Mouse (Mus musculus): Measurements from ENCODE around the gene Pnmal2. TPM values are rescaled to one million over a fixed set of nuclear protein-coding genes. Genes with fewer than 3 reads are reported as not detected.

Pnmal2 gene
- 100 to 1,000 TPM; 348 to 373 TPM for total RNA-seq (2021)
- long read RNA-seq, experiment 1, full-length matches to known transcripts = 325 of 328 reads
- long read RNA-seq, experiment 1, partial matches to known transcripts = 0 of 328 reads
- long read RNA-seq, experiment 1, other reads (novel, unspliced or antisense) = 3 of 328 reads
- long read RNA-seq, experiment 2, full-length matches to known transcripts = 412 of 415 reads
- long read RNA-seq, experiment 2, partial matches to known transcripts = 0 of 415 reads
- long read RNA-seq, experiment 2, other reads (novel, unspliced or antisense) = 3 of 415 reads

- Histone ChIP-seq H3K4me3 (peak within 1 kb of the TSS; percentile 87), H3K27ac (peak within 1 kb of the TSS; percentile 98)
- peak; percentile 90 to 92 for DNase-seq (ENCODE audit: low spot score in 2 of 2)
- TF ChIP-seq CTCF (conservative IDR thresholded peaks at IDR 0.05) = no peak
Observed at GRCm38 (mm10) chr7:16944061-16944807, at the start of gene Pnmal2. Gene Pnmal2, plus strand, starts transcription at chr7:16944682.

DNA sequence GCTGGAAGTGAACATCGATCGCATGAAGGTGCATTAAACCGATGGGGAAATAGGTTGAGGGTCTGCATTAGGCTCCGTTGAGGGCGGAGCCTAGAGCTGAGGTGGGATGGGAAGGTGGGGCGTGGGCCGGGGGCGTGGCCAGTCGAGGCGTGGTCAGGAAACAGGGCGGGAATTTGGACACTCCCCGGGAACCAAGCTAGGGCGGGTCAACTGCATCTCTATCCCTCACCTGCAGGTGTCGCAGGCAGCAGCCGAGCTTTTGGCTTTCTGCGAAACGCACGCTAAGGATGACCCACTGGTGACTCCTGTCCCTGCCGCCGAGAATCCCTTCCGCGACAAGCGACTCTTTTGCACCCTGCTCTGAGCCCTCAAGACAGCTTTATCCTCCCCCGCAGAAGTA, 49.5 kb upstream of the Pnmal2 start:
- H3K27ac ChIP-seq = no peak overlapping the region
- peak overlapping the region; percentile 30; the same call in 1 of the 2 replicates for H3K4me3 ChIP-seq

DNA sequence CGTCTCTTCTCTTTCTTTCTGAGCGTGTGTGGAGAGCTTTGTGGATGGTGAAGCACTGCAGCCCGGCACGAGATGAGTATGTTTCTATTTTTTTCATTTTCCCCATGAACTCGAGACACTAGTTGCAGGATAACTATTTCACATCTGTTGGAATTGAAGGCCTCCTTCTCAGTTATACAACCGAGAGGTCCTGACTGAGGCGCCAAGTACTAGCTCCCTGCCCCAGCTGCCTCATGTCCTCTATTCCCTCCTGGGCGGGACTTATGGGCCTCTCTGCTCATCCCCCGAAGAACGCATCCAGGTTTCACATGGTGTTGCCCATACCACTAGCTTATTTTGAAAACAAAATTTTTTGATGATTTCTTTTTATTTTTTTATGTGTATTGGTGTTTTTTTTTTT, 49.0 kb upstream of the Pnmal2 start:
- TF ChIP-seq CTCF (conservative IDR thresholded peaks at IDR 0.05) = no peak
- Histone ChIP-seq H3K27ac (no peak overlapping the region), H3K4me3 (no peak overlapping the region; the same call in 1 of the 2 replicates)
- DNase-seq (ENCODE audit: low spot score in 2 of 2) = no peak

More for the DNA sequence above, 49.5 kb upstream of the Pnmal2 start:
- peak; percentile 61 to 75 for DNase-seq (ENCODE audit: low spot score in 2 of 2)
- TF ChIP-seq CTCF (conservative IDR thresholded peaks at IDR 0.05) = peak; percentile 93

- TF ChIP-seq CTCF (conservative IDR thresholded peaks at IDR 0.05) = no peak
- no peak for DNase-seq (ENCODE audit: low spot score in 2 of 2)
- Histone ChIP-seq H3K4me3 (no peak overlapping the region), H3K27ac (no peak overlapping the region)
Observed at GRCm38 (mm10) chr7:16900526-16900925, 44.0 kb upstream of the Pnmal2 start.

DNA sequence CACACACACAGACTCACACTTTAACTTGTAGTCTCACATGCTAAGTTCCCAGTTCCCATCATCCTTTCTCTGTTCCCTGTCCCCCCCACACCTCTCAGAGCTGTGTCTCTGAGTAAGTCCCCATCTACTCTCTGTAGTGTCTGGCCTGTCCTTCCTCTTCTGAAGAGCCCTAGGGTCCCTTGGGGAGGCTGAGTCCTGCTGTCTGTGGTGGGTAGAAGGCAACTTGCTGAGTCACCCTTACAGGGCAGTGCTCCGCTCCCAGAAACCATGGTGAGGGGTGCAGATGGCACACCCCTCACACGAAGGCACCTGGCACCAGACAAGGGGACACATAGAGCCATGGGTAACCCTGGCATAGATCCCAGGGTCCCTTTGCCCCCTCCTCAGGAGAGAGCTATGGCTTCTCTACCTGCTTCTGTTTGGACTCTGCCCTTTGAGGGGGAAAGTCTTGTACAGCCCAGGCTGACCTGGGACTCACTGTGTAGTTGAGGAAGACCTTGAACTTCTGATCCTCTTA, 41.0 kb upstream of the Pnmal2 start:
- Histone ChIP-seq H3K4me3 (no peak overlapping the region), H3K27ac (no peak overlapping the region)
- no peak for DNase-seq (ENCODE audit: low spot score in 2 of 2)
- TF ChIP-seq CTCF (conservative IDR thresholded peaks at IDR 0.05) = no peak

DNA sequence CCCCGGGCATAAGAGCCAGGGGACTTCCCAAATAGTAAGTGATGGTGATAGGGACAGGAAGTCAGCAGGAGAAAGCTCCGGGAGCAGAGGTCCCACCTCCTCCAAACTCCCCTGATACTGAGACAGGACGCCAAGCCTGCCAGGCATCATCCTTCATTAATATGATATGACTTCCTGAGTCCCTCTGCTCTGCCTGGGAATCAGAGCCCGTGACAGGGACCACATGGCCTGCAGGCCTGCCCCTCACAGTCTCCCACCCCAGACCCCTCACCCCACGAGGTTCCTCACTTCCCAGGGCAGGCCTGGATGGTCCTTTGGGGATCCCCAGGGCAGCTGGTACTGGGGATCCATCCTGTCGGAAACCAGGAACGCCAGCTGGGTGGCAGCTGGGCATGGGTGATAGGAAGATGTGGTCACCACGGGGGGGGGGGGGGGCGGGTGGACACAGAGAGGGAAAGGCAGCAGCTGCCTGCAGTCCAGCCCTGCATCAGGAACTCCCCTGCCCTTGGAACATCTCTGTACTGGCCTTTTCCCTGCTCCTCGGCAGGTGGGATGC, 40.3 kb upstream of the Pnmal2 start:
- no peak for DNase-seq (ENCODE audit: low spot score in 2 of 2)
- H3K27ac ChIP-seq = no peak overlapping the region
- TF ChIP-seq CTCF (conservative IDR thresholded peaks at IDR 0.05) = no peak
- no peak overlapping the region for H3K4me3 ChIP-seq

GRCm38 (mm10) chr7:16905491-16906021, 38.9 kb upstream of the Pnmal2 start:
- no peak for DNase-seq (ENCODE audit: low spot score in 2 of 2)
- Histone ChIP-seq H3K4me3 (no peak overlapping the region), H3K27ac (no peak overlapping the region)
- no peak for TF ChIP-seq CTCF (conservative IDR thresholded peaks at IDR 0.05)

DNA sequence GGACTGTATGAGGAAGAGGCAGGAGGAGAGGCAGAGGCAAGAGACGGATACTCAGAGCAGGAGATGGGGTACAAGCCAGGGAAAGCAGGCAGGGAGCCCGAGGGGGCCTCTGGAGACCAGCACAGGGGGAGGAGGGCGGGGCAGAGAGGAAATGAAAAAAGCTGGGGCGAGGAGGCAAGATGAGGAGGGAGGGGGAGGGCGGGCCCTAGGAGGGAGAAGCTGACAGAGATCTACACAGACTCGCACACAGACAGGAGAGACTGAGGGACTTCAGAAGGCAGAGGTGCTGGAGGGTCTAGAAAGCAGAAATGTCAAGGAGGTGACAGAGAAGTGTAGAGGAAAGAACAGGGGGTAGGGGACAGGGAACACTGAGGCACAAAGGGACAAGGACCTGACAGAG, 38.2 kb upstream of the Pnmal2 start, which contains the start of gene Ptgir:
Gene Ptgir (plus strand): TSS at position 210 of the 400 bp plus-strand sequence.
- Histone ChIP-seq H3K27ac (no peak within 1 kb of the TSS), H3K4me3 (no peak within 1 kb of the TSS)
- no peak for TF ChIP-seq CTCF (conservative IDR thresholded peaks at IDR 0.05)
- DNase-seq (ENCODE audit: low spot score in 2 of 2) = no peak

DNA sequence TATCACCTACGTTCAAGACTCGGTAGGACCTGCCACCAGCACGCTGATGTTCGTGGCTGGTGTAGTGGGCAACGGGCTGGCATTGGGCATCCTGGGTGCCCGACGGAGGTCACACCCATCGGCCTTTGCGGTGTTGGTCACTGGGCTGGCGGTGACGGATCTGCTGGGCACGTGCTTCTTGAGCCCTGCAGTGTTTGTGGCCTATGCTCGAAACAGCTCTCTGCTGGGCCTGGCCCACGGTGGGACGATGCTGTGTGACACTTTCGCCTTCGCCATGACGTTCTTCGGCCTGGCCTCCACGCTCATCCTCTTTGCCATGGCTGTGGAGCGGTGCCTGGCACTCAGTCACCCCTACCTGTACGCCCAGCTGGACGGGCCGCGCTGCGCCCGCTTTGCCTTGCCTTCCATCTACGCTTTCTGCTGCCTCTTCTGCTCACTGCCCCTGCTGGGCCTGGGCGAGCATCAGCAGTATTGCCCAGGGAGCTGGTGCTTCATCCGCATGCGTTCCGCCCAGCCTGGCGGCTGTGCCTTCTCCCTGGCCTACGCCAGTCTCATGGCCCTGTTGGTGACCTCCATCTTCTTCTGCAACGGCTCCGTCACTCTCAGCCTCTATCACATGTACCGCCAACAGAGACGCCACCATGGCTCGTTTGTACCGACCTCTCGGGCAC, 37.5 kb upstream of the Pnmal2 start:
- DNase-seq (ENCODE audit: low spot score in 2 of 2) = no peak
- no peak overlapping the region for H3K27ac ChIP-seq
- no peak overlapping the region for H3K4me3 ChIP-seq
- no peak for TF ChIP-seq CTCF (conservative IDR thresholded peaks at IDR 0.05)

DNA sequence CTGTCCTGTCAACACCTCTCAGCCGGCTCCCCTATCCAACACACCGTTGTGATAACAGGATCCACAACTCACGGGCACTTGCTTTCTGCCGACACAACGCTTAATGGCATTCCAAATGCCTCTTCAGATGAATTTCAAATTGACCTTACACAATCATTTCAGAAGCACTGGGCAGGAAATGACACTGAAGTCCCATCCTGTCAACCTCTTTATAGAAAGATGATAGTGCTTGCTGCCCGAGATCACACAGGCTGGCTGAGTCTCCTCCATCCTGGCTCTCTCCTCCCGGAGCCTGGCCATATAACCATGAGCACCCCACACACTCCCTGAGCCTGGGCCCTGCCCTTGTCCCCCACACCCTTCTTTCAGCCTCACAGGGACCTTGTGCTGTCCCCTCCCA, 36.6 kb upstream of the Pnmal2 start:
- no peak for TF ChIP-seq CTCF (conservative IDR thresholded peaks at IDR 0.05)
- no peak overlapping the region for H3K4me3 ChIP-seq
- H3K27ac ChIP-seq = no peak overlapping the region
- DNase-seq (ENCODE audit: low spot score in 2 of 2) = no peak

DNA sequence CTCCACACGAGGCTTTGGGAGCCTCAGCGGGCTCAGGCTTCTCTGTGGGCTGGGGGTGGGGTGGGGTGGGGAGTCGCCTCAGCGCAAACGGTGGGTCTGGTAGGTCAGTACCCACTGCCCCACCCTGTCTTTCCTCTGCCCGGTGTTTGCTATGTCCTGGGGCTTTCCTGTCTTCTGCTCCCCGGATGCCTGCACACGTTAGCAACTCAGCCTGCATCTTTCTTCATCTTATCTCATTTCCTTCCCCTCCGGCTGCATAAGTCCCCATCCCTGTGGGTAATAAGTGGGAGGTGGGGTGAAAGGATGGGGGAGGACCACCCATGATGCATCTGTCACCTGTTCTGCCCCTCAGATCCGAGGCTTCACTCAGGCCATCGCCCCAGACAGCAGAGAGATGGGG, 36.1 kb upstream of the Pnmal2 start:
- Histone ChIP-seq H3K4me3 (no peak overlapping the region), H3K27ac (no peak overlapping the region)
- DNase-seq (ENCODE audit: low spot score in 2 of 2) = no peak
- TF ChIP-seq CTCF (conservative IDR thresholded peaks at IDR 0.05) = no peak

DNA sequence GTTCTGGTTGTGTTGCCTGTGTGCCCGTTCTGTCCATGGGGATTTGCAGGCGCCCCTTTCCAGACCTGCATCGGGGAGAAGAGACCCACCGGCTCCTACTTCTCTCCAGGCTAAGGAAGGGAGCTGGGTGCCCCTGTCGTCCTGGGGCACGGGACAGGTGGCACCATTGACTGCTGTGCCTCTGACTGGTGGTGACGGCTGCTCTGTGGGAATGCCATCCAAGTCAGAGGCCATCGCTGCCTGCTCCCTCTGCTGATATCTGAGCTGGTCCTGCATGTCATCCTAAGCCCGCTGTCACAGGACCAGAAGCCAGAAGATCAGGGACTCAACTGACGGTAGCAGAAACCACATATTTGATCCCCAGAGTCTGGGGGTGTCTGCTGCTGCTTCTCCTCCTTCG, 35.6 kb upstream of the Pnmal2 start:
- TF ChIP-seq CTCF (conservative IDR thresholded peaks at IDR 0.05) = no peak
- H3K27ac ChIP-seq = no peak overlapping the region
- DNase-seq (ENCODE audit: low spot score in 2 of 2) = no peak
- H3K4me3 ChIP-seq = no peak overlapping the region

Data from layer of hippocampus, adult 2 months (tissue).